Mouse (Mus musculus): ENCODE results near the gene Rtp2.

GRCm38 (mm10) chr16:23964706-23965367 lies 32.6 kb upstream of the Rtp2 start:
- no peak for TF ChIP-seq CTCF (IDR thresholded peaks at IDR 0.05; ENCODE audit: low read depth)
- no peak for TF ChIP-seq EP300 (optimal IDR thresholded peaks at IDR 0.05)

All from stomach, postnatal 0 days (tissue).